Mouse (Mus musculus) T-helper 1 cell (primary cell): ENCODE results near the gene Zkscan3.
"Not testable (repeated sequence)": the region's sequence is repeated elsewhere in the genome, so short reads cannot be mapped to it uniquely, and the experiment has no call there.

Source experiments
- in situ Hi-C: fragments of 300-600 bp; cut with MboI, MseI; formaldehyde crosslinking; loops from one replicate; pipeline ENCODE4 v1.15.1; 2025; ENCODE audit warnings: high pct_unique_total_duplicates

Gene Zkscan3

DNA sequence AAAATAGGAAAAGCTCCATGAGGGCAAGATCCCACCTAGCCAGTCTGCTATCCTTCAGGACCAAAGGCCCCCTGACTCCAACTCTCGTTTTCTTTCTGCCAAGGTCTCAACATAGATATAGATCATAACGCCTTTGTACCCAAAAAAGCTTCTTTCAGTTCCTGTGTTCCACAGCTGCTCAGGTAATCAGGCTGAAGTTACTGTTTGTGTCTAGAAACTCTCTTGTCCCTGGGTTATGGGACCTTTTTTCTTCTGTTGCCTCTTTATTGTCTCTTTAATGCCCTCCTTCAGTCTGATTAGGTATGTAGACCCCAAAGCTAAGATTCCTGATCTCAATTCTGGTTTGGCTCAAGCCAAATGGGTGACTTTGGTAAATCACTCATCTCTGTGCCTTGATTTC lies 5.1 kb downstream of the Zkscan3 start:
- in situ Hi-C loops: no loop called here

- in situ Hi-C loops: not testable (repeated sequence)
Measured at GRCm38 (mm10) chr13:21396048-21396447, 6.5 kb downstream of the Zkscan3 start.

GRCm38 (mm10) chr13:21395623-21396022 lies 6.9 kb downstream of the Zkscan3 start:
- in situ Hi-C loops: no loop called here

GRCm38 (mm10) chr13:21395211-21395610 lies 7.3 kb downstream of the Zkscan3 start:
- in situ Hi-C loops: no loop called here

DNA sequence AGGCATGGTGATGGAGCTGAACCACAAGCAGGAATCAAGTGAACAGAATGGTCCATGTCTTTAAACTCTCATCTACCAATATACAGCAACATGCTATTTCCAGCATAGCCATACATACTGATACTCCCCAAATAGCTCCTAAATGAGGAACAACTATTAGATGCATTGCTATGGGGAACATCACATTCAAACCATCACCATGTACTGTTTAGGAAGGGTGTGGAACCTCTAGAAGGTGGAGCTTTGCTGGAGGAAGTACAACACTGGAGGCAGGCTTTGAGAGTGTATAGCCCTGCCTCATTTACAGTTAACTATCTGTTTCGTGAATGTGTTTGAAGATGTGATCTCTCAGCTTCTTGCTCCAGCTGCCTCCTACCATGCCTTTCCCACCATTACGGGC lies 24.8 kb downstream of the Zkscan3 start:
- in situ Hi-C loops: no loop called here

GRCm38 (mm10) chr13:21372700-21373099 lies 29.9 kb downstream of the Zkscan3 start:
- in situ Hi-C loops: no loop called here

DNA sequence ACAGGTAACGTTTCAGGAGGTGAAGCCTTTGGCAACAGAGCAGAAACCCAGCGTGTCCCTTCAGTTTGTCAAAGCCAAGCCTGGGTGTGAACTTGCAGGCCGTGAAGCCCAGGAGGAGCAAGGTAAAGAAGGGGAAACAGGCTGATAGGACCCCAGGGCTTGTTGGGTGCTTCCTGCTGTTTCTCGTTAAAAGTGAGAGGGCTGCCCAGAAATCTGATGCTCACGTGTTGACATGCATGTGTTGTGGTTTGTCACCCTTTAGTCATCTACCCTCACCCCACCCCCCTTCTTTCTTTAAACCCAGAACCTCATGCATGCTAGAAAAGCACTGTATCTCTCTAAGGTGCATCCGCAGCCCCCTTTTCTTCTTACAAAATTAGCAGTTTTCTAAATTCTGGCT lies 35.9 kb downstream of the Zkscan3 start:
- in situ Hi-C loops: no loop called here

DNA sequence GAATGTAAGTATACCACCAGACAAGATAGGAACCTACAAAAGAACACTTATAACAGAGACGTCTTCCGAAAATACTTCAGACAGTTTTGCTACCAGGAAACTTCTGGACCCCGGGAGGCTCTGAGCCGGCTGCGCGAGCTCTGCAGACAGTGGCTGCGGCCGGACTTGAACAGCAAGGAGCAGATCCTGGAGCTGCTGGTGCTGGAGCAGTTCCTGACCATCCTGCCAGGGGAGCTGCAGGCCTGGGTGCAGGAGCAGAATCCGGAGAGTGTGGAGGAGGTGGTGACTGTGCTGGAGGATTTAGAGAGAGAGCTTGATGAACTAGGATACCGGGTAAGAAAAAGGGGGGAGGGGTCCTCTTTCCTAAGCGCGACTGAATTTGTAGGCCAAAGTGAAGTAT lies 38.8 kb downstream of the Zkscan3 start:
- in situ Hi-C loops: no loop called here

DNA sequence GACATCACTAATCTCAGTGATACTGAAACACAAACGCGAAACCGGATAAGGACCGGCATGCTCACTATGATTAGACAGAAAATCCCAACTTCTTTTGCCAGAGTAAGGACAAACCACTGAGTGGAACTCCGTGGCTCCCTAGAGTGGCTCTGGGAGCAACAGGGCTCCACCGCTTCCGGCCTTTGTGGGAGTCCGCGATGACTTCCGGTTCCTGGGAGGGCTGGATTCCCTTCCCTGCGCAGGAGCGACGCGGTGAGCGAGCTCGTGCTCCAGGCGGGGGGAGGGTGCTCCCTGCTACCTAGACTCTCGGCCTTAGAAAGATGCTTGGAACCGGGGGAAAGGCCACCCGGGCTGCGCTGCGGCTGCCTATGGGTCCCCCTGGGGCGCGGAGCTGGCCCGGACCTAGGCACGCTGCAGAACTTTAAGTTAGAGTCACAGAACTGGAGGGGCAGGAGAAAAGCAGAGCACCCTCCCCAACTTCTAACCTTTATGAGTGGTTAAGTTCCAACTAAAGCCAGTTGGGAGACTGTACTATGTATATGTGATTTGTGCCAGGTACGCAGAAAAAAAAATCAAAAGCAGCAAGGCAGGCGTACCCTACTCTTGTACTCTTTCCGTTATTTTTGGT lies 39.8 kb downstream of the Zkscan3 start, which contains the start of gene Zscan12:
TSS of gene Zscan12 (plus strand) at position 200 of the 628 bp plus-strand sequence.
- in situ Hi-C loops: no loop called here

DNA sequence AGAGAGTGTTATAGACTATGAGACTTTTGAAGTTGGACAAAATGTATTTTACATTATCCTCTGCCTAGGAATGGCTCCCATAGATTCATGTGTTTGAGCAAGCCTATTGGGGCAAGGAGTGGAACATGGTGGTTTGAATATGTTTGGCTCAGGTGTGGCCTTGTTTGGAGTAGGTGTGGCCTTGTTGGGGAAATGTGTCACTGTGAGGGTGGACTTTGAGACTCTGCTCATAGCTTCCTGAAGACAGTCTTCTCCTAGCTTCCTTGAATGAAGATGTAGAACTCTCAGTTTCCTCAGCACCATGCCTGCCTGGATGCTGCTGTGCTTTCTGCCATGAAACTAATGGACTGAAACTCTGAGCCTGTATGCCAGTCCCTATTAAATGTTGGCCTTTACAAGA lies 52.0 kb downstream of the Zkscan3 start:
- in situ Hi-C loops: no loop called here

GRCm38 (mm10) chr13:21346610-21347009 lies 55.9 kb downstream of the Zkscan3 start, which contains the start of gene Olfr1367:
Olfr1367 (plus strand) TSS chr13:21346910.
- in situ Hi-C loops: no loop called here
